In the genomic region with DNA sequence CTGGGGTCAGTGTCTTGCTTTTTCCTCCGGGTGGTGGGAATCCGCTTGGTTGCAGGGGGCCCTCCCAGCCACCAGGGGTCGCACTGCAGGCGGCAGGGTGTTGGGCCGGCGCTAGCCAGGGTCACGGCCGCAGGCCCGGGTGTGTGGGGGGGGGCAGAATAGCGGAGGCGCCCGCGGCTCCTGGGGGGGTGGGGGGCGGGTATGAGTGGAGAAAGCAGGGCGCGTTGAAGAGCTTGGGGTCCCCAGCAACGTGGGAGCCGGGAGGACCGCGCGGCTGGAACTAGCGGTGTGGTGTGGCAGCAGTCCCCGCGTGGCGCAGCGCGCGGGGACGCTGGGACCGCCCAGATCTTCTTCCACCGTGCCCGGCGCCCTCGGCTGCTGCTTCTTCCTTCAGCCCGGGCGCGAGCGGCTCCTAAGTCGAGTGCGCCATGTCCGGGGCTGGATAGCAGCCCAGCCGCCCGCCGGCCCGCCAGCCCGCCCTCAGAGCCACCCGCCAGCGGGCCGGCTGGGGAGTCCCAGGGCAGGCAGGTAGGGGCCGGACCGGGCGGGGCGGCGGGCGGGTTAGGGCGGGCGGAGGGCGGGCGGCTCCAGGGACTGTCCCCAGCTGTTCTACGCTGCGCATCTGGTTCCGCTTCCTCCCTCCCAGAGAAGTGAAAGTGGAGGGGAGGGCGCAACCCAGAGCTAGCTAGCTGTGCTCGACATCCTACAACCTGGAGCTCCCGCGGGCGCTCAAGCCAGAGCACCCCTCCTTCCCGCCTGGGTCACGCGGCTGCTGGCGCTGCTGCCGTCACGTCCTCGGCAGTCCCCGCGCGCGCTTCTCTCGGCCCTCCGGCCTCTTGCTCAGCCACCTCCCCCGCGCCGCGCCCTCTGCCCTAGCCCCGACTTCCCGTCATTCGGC, we compare ENCODE assay signal across 8 mouse cellular contexts. TPM values are rescaled to one million over a fixed set of nuclear protein-coding genes. Genes with fewer than 3 reads are reported as not detected.
DNase-seq lines count a peak whose midpoint lies in the region; ATAC-seq lines count a peak whose summit lies in the region.

A gene (plus strand): TSS at position 152 of the 898 bp plus-strand sequence.

- H3K9me3 ChIP-seq in forebrain, embryonic 10.5 days, result no peaks in the 10 kb centered on the region
- no peaks in the 10 kb centered on the region for H3K9me3 ChIP-seq in heart, embryonic 14.5 days (ENCODE audit: control insufficient read depth, low read length)
- H3K9me3 ChIP-seq in liver, embryonic 12.5 days (replicated peaks), result no peaks in the 10 kb centered on the region

- no peaks in the 10 kb centered on the region for H3K27me3 ChIP-seq in forebrain, embryonic 10.5 days (ENCODE audit: poor library complexity, severe bottlenecking)
- H3K27me3 ChIP-seq in heart, embryonic 14.5 days (ENCODE audit: control insufficient read depth, insufficient read depth, low read length), result no peaks in the 10 kb centered on the region
- H3K27me3 ChIP-seq in liver, embryonic 12.5 days (replicated peaks), result no peaks in the 10 kb centered on the region
- H3K27me3 ChIP-seq in splenic B cell, adult 2 months (ENCODE audit: control insufficient read depth, insufficient read depth, low read length, poor library complexity, severe bottlenecking), result no peaks in the 10 kb centered on the region

- peak; percentile 79 for DNase-seq in c-Kit-positive CD71-negative TER-119-negative erythroid progenitor cells, embryonic 14.5 days (ENCODE audit: low read depth)
- peak; percentile 87 for DNase-seq in forebrain, embryonic 10.5 days (ENCODE audit: extremely low spot score, low spot score)
- DNase-seq in kidney, postnatal 10 days, result peak; percentile 96
- peak; percentile 92 for DNase-seq in naive thymus-derived CD4-positive, alpha-beta T cell, adult 2 months (ENCODE audit: low read depth)
- peak; percentile 98 for DNase-seq in splenic B cell, adult 2 months (ENCODE audit: low read depth, low spot score)

- peak within 1 kb of the TSS; percentile 95 for H3K9ac ChIP-seq in heart, embryonic 14.5 days (ENCODE audit: low read length)
- peak within 1 kb of the TSS; percentile 86 for H3K9ac ChIP-seq in liver, embryonic 12.5 days

- peak within 1 kb of the TSS; percentile 83 for H3K4me3 ChIP-seq in forebrain, embryonic 10.5 days
- peak within 1 kb of the TSS; percentile 84 to 94 for H3K4me3 ChIP-seq in heart, embryonic 14.5 days (ENCODE audit: control insufficient read depth in 1 of 2, insufficient read depth in 1 of 2, low read depth in 1 of 2, low read length in 2 of 2)
- peak within 1 kb of the TSS; percentile 91 for H3K4me3 ChIP-seq in liver, embryonic 12.5 days

- peak; percentile 87 for ATAC-seq in CD4-positive, CD25-positive, alpha-beta regulatory T cell, adult 4 months
- peak; percentile 88 for ATAC-seq in heart, embryonic 14.5 days (ENCODE audit: insufficient number of reproducible peaks, insufficient read depth, low FRiP score, low read depth)
- peak; percentile 91 for ATAC-seq in liver, embryonic 12.5 days

- peaks cover 27% of the 10 kb centered on the region for H3K4me1 ChIP-seq in forebrain, embryonic 10.5 days
- peaks cover 7 to 15% of the 10 kb centered on the region in 2 experiments for H3K4me1 ChIP-seq in heart, embryonic 14.5 days (ENCODE audit: control insufficient read depth in 2 of 2, insufficient read depth in 2 of 2, low read length in 2 of 2)
- H3K4me1 ChIP-seq in liver, embryonic 12.5 days, result peaks cover 47% of the 10 kb centered on the region

- peak within 1 kb of the TSS; percentile 91 for H3K4me2 ChIP-seq in heart, embryonic 14.5 days (ENCODE audit: low read length)
- peak within 1 kb of the TSS; percentile 96 for H3K4me2 ChIP-seq in liver, embryonic 12.5 days

- peak within 1 kb of the TSS; percentile 98 for H3K27ac ChIP-seq in forebrain, embryonic 10.5 days
- H3K27ac ChIP-seq in heart, embryonic 14.5 days (replicated peaks in 1 of 2; ENCODE audit: control insufficient read depth in 1 of 2, insufficient read depth in 1 of 2, low read depth in 2 of 2, low read length in 2 of 2), result peak within 1 kb of the TSS; percentile 98 to 100
- peak within 1 kb of the TSS; percentile 94 for H3K27ac ChIP-seq in liver, embryonic 12.5 days

- peaks cover 67% of the 10 kb centered on the region for H3K36me3 ChIP-seq in forebrain, embryonic 10.5 days (replicated peaks)
- H3K36me3 ChIP-seq in heart, embryonic 14.5 days (ENCODE audit: control insufficient read depth, insufficient read depth, low read length), result peaks cover 58% of the 10 kb centered on the region
- H3K36me3 ChIP-seq in liver, embryonic 12.5 days, result peaks cover 56% of the 10 kb centered on the region
- peaks cover 28% of the 10 kb centered on the region for H3K36me3 ChIP-seq in splenic B cell, adult 2 months (ENCODE audit: control insufficient read depth, insufficient read depth, low read length, poor library complexity, severe bottlenecking)

- under 1% methylated on average over 79 of the region's 87 CpGs for WGBS in forebrain, embryonic 10.5 days
- under 1% methylated on average over 72 of the region's 87 CpGs for WGBS in heart, embryonic 14.5 days
- WGBS in liver, embryonic 12.5 days (ENCODE audit: insufficient replicate concordance), result 2% methylated on average over 87 of the region's 87 CpGs

RNA-seq across cellular contexts. Expression of the gene that starts here (rescaled TPM):
- 10 to 100 TPM; 17.9 to 28.0 TPM for polyA plus RNA-seq in CD4-positive, CD25-positive, alpha-beta regulatory T cell, adult 4 months (2017; shearing (Covaris generic))
- polyA plus RNA-seq in forebrain, embryonic 10.5 days (2016; fragmentation: Nextera tagmentation; extraction: Ambion mirVana), result 7.0 and 7.2 TPM in 2 replicates
- polyA plus RNA-seq in heart, embryonic 14.5 days (2014; fragmentation: Nextera tagmentation; extraction: Ambion mirVana), result 5.4 and 5.6 TPM in 2 replicates
- polyA plus RNA-seq in liver, embryonic 12.5 days (2016; fragmentation: Nextera tagmentation; extraction: Ambion mirVana), result 3.0 and 3.4 TPM in 2 replicates

Comparison
In these comparisons a context has a peak if more than half of its experiments do, and no peak if none do; other contexts are left out.
1. Peak in every context shown above with its lines: DNase-seq, ATAC-seq, H3K4me3 ChIP-seq and H3K27ac ChIP-seq.